Mouse (Mus musculus) thymus, postnatal 36 days (tissue): ENCODE measurements around the gene Pgk1.
"Not testable (repeated sequence)": the region's sequence is repeated elsewhere in the genome, so short reads cannot be mapped to it uniquely, and the experiment has no call there.

Experiments used
- DNase-seq, 2 experiments: peaks; one replicate each; pipeline ENCODE4 v3.0.0; 2022; ENCODE audit warnings: mixed read lengths in 2 of 2

The Pgk1 gene

DNA sequence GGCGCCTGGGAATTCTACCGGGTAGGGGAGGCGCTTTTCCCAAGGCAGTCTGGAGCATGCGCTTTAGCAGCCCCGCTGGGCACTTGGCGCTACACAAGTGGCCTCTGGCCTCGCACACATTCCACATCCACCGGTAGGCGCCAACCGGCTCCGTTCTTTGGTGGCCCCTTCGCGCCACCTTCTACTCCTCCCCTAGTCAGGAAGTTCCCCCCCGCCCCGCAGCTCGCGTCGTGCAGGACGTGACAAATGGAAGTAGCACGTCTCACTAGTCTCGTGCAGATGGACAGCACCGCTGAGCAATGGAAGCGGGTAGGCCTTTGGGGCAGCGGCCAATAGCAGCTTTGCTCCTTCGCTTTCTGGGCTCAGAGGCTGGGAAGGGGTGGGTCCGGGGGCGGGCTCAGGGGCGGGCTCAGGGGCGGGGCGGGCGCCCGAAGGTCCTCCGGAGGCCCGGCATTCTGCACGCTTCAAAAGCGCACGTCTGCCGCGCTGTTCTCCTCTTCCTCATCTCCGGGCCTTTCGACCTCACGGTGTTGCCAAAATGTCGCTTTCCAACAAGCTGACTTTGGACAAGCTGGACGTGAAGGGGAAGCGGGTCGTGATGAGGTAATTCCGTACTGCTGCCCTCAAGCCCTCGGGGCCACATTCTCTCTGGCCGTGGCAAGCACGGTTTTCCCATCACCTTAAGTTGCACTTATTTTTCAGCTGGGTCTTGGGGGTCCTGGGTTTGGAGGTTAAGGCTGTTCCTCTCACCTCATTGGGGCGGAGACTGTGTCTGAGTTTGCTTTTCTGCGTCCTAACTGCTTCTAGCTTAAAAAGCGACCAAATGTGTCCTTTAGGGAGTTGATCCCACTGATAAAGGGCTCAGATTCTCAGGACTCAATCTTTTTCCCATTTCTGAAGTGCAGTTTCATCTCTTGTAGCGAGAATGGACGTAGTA is at the start of gene Pgk1:
TSS of gene Pgk1 (plus strand) at position 388 of the 937 bp plus-strand sequence.
- peak; percentile 87 to 92 for DNase-seq

DNA sequence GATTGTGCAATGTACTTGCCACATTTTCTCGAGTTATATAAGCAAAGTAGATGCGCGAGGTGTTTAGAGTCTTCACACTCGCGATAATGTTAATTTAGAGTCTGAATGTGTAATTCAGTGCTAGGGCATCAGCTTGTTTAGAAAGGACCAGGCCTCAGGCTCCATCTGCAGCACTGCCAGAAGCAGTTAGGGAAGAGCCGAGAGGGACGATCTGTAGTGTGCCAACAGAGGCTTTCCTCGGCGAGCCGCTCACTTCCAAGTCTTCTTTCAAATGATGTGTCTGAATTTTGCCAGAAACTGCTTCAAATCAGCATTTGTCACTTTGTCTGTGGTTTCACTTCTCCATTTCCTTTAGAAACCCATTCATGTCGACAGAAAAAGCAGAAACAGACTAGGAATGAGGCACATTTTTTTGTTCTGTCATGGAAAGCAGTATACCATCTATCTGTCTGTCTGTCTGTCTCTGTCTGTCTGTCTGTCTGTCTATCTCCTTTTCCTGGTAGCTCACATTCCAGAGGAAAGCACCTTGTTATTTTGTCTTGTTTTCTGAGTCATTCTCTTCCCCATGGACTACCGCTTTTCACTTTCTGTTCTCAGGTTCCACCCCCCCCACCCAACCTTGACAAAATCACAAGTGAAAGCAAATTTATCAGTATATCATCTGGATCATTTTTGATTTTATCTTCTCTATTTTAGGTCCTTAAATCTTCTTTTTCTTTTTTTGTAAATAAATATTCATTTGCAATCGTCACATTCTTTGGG is 47.4 kb upstream of the Pgk1 start:
- DNase-seq, result no peak

DNA sequence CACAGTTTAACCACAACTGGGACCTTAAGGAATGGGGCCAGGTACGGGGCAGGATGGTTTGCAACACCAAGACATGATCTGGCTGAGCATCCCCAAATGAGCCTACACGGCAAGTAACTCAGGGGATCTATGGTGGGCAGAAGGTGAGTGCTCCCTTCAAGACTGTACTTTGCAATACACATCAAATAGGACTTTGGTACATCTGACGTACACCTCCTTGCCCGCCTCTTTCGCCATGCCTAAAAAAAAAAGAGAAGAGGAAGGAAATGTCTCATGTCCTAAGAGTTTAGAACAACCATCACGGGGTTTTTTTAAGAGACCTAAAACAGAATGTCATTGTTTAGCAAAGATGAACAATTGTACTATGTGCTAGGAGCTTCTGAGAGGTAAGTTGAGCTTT is 44.0 kb upstream of the Pgk1 start, which contains the start of gene Tlr13:
TSS of gene Tlr13 (plus strand) at position 269 of the 400 bp plus-strand sequence.
- no peak for DNase-seq

DNA sequence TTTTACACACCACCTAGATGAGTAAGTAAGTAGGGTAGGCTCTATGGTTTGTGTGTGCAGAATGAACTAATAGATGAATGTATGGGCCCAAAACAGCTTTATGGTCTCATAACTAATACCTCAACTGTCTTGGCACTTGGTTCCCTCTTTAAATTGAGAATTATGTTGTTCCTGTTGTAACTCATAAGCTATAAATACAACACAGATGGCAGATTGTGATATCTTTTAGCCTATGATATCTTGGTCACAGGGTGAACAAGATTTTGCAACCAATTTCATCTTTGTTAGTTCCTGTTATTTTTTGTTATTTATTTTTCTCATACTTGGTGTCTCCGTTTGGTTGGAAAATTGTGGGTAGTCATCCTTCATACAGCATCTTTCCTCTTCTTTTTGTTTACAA is 38.7 kb upstream of the Pgk1 start:
- DNase-seq, result no peak

DNA sequence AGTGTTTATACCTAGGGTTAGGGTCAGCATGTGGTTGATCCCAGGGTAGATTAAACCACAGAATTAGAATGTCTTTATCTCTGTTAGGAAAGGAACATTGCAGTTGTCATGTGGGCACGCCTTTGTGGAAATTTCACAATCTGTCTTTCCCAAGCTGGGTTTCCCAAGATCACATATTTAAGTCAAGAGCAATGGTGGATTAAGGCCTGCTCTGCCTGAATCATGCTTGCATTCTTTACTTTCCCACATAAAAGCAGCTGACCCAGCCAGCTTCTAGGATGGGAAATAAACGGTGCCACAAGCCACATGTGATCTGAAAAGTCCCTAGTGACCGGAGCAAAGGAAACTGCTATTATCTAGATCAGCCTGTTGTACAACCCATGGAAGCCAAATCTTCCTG is 37.4 kb upstream of the Pgk1 start:
- no peak for DNase-seq

DNA sequence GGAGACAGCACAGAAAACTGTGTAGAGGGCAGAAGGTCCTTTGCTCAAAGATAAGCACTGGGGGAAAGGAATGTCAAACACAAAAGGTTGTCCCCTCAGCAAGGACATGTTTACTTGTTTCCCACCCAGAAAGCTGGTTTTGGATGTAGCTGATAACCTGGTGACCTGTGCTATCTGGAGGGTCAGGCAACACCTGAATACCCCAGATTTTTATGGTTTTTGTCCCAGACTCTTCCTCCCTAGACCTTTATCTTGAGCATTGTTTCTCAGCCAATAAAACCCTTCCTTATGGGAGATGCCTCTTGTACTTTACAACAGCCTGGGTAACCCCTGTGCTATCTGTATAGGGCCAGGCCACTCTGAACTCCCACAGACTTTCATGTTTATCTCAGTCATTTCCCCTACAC is 32.7 kb upstream of the Pgk1 start:
- no peak for DNase-seq

DNA sequence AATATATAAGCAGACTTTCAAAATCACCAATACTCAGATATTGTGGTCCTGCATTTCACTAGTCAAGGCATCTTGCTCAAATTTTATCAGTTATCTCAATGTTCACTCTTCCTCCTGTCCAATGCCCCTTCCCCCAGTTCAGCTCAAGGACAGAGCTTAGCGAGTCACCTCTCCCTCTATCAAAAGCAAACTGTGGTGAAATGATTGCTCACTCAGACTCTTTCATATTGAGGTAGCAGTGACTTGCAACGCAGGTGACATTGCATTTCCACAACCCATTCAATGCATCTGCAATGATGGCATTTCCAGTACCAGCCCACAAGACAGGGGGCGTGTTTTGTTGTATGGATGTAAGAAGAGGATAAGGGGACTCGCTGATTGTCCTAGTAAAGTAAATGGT is 31.0 kb upstream of the Pgk1 start:
- no peak for DNase-seq

DNA sequence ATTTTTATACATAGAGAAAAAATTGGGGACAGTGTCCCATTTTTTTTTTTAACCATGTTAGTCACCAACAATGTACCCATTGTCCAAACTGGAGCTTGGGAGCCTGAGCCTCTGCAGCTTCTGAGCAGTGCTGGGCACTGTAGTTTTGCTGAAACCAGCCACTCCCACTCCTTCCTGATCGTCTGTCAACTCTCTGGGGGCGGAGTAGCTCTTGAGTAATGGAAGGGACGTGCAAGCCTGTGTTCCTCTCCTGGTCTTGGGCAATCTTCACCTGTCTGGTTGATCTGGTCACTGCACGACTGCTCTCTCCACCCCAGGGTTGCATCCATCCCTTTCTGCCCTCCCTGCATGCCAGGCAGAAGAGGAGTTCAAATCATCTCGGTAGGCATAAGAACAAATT is 22.9 kb upstream of the Pgk1 start:
- no peak for DNase-seq

DNA sequence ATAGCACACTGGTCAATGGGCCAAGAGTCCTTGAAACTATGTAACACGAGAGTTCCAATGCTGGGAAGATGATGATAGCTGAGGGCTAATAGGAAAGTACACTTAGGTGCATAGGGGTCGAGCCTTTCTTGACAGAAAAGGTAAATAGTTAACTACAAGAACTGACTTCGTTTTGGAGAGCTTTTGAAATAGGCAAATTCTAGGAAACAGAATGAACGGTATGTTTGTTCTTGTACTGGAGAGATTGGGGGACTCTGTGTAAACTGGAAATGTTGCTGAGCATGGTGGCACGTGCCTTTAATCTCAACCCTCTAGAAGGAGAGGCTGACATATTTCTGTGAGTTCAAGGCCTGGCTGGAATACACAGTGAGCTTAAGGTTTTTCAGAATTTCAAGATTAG is 22.3 kb upstream of the Pgk1 start:
- no peak for DNase-seq

DNA sequence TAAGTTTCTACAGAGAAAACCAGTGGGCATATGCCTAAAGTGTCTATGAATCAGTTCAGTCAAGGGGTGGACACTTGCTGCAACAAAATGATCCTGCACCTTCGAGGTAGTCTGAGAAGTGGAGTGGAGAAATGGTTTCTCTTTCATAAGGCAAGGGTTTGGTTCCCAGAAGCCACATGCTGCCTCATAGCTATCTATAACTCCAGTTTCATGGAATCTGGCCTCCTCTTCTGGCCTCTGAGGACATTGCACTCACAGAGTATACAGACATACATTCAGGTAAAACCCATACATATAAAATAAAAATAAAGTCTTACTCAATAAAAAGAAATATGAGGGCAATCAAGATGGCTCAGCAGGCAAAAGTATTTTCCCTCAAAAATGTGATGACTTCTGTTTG is 21.8 kb upstream of the Pgk1 start:
- DNase-seq, result no peak

DNA sequence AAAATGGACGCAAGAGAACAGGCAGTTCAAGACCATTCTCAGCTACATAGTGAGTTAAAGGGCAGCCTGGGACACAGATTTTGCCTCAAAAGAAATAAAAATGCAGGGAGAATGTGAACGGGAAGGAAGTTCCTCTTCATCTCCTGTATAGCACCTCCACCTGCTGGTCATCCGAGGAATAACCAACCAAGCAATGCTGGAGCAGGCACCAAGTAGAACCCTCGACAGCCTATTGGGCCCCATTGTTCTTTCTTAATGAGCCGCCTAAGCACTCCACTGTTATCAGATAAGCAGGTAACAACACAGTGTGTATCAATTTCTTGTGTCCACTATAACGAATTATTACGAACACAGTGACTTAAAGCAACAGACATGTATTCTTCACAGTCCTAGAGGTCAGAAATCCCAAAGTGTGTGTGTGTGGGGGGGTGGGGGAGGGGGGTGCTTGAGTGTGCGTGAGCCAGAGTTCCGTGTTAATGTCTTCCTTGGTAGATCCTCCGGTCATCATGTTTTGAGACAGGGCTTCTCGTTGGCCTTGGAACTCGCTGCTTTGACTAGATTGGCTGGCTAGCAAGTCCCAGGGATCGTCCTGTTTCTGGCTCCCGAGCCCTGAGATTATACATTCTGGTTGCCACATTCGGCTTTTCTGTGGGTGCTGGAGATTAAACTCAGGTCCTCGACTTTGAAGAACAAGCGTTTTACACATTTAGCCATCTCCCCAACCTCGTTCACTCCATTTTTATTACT is 15.6 kb upstream of the Pgk1 start:
- DNase-seq, result peak; percentile 68 to 72

DNA sequence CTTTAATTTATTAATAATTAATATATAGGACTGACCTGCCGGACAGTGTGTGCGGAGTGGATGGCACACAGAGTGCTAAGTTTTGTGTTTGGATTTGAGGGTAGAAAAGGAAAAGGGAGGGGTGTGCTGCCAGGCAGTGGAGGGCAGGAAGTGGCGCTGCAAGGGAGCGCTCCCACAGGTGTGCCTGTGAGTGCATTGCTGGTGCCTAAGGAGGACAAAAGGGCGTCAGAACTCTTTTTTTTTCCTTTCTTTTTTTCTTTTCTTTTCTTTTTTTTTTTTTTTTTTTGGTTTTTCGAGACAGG is 15.1 kb upstream of the Pgk1 start:
- peak; percentile 44 to 62 for DNase-seq

DNA sequence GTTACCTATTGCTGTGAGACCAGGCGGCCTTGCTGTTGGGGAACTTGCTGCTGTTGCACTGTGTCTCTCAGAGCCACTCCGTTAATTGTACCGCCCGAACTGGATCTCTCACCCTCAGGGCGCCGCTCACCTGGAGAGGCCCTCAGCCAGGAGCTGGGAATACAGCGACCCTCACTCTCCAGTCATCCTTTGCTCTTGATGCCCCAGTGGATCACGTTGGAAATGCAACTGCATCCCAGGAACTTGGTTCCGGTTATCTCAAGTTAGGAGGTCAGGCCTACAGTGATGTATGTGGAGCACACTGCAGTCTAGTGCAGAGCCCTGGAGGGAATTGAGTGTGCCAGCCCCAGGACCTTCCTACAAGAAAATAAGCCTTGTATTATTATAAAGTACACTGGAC is 10.6 kb upstream of the Pgk1 start:
- no peak for DNase-seq

DNA sequence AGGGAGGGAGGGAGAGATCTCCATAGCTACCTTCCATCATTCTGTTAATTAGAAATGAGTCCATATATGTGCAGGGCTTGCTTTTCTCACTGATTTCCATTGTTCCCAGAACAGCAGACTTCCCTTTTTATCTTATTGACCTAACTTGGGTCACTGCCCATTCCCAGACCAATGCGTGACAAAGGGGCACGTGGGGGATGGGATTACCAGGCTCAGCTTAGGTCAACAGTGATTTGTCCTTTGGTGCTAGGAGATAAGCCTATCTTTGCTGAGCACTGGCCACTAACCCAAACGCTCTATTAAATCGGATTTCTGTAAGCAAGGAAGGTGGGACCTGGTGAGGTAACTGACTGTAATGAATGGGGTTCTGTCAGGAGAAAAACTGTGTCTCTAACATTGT is 2.6 kb upstream of the Pgk1 start:
- no peak for DNase-seq

DNA sequence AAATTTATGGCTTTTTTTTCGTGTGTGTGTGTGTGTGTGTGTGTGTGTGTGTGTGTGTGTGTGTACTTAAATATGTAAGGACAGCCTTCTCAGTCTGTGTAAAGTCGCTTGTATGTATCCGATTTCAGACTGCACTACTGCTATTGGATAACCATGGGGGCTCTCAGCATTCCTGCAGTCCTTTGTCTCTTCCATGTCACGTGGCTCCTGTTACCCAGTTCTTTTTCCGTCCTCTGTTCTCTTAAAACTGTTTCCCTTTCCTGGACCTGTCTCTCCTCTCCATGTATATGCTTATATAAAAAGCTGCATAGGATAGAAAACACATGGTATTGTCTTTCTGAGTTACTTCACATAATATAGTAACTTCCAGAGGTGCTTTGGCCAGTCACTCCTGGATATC is 1.2 kb upstream of the Pgk1 start:
- DNase-seq, result no peak

DNA sequence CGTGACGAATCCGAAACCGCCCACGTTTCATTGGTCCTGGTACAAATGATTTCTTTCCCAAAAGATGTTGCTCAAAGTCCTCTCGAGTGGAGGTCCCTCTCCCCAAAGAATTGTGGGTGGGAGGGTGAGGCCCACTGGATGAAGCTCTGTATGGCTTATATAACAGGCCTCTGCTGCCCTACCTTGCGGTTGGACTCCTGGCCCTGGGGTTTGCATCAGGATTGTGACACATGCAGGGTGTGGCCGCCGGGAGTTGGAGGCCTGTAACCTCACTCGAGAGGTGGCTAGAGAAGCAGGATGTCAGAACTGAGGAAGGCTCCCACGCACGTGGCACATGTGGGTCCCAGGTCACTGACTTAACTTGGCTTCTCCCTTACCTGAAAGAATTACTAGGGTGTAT is 837 bp downstream of the Pgk1 start:
- peak; percentile 7 to 32 for DNase-seq

DNA sequence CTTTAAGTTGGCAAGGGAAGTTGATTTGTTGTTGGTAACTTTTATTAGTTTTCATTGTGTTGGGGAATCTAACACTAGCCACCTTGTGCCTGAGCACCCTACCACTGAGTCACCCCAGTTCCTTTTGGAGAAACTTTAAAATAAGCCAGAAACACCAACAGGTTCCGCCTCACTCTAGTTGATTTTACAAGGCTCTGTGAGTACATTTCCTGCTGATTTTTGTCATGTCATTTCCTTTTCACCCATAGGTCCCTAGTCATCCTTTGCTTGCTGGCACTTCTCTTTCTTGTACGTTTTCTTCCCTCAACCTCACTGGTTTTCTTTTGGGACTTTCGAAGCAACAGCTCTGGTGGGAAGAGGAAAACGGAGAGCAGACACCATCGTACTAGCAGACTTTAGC is 2.5 kb downstream of the Pgk1 start:
- no peak for DNase-seq

DNA sequence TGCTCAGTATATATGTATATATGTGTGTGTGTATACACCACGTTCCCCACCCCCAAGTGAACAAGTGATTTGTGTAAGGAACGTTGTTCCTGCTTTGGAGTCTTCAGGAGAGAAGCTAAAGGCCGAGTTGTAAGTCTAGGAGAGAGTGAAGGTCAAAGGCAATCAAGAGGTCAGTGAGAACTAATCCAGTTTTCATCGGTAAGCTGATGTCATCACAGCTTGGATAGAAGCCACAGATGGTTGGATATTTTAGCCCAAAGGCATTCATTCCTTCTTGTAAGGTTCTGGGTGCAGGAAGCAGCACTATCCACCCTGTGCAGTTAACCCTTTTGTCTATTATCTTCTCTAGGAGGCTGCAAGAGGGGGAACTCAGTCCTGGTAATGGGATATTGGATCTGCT is 3.2 kb downstream of the Pgk1 start:
- no peak for DNase-seq

DNA sequence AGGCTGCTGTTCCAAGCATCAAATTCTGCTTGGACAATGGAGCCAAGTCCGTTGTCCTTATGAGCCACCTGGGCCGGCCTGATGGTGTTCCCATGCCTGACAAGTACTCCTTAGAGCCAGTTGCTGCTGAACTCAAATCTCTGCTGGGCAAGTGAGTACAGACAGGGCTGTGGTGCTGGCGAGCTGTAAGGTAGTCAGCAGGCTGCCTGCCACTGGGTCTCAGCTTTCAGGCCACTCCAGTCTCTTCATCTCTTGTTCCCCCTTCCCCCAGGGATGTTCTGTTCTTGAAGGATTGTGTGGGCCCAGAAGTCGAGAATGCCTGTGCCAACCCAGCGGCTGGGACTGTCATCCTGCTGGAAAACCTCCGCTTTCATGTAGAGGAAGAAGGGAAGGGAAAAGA is 7.5 kb downstream of the Pgk1 start:
- not testable (repeated sequence) for DNase-seq

DNA sequence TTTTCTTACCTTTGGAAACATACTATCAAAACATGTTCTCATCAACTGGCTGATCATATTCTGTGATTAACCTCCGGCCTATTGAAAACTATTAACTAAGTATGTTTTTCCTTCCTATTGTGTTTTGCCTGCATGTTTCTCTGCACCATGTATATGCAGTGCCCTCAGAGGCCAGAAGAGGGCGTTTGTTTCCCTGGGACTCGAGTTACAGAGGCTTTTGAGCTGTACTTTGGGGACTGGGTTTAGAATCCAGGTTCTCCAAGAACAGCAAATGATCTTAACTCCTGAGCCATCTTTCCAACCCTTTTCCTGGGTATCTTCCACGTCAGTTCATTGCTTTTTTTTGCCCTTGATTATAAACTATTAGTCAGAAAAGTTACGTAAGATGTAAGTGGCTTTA is 10.4 kb downstream of the Pgk1 start:
- peak; percentile 9 to 14 for DNase-seq

DNA sequence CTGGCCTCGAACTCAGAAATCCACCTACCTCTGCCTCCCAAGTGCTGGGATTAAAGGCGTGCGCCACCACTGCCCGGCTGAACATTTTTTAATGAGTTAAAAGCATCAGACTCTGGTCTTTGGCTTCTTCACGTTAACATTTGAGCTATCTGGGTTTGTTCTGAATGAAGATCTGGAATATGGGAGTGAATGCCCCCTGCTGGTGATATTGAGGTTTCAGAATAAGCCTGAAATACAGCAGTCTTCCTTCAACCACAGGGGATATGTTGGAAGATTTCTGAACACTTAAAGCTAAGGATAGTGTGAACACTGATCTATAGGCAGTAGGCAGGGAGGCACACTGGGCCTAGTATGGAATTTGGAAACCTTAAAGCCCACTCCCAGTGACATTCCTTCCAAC is 12.0 kb downstream of the Pgk1 start:
- no peak for DNase-seq

DNA sequence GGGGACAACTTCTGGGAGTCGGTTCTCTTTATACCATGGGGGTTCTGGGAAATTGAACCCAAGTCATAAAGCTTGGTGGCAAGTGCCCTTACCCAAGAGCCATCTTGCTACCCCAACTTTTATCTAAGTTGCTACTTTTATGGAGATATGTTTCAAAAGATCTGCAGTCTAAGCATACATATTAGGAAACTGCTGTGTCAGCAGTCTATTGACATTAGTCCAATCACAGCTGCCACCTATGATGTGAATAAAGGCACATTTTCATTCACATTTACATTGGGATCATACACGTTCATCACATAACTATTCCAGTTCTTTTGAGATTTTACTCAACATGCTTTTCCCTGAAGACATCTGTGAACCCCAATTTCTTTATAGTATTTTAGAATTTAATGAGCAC is 22.2 kb downstream of the Pgk1 start:
- DNase-seq, result no peak
